Mouse (Mus musculus) brain, embryonic 14.5 days (tissue): ENCODE results near the gene Sumo2.

Source experiments
- CTCF ChIP-seq: fragments of 200-500 bp; IDR thresholded peaks from 2 replicates; pipeline ENCODE4 v1.5.1; 2012; ENCODE audit warnings: inconsistent platforms, mild to moderate bottlenecking, moderate library complexity, borderline replicate concordance; ENCODE audit not compliant: insufficient read depth, insufficient read length; ENCODE audit errors: extremely low read depth
- POLR2A ChIP-seq: fragments of 200-500 bp; IDR thresholded peaks from 2 replicates; pipeline ENCODE4 v1.6.1; 2012; ENCODE audit warnings: mild to moderate bottlenecking, inconsistent platforms, borderline replicate concordance; ENCODE audit not compliant: poor library complexity, insufficient read depth, insufficient read length, severe bottlenecking; ENCODE audit errors: extremely low read depth

GRCm38 (mm10) chr11:115475758-115476237 is 60.3 kb downstream of the Sumo2 start:
- TF ChIP-seq POLR2A = no peak
- TF ChIP-seq CTCF = no peak
